Mouse (Mus musculus): ENCODE measurements around the gene 1700067K01Rik.

The 1700067K01Rik gene

DNA sequence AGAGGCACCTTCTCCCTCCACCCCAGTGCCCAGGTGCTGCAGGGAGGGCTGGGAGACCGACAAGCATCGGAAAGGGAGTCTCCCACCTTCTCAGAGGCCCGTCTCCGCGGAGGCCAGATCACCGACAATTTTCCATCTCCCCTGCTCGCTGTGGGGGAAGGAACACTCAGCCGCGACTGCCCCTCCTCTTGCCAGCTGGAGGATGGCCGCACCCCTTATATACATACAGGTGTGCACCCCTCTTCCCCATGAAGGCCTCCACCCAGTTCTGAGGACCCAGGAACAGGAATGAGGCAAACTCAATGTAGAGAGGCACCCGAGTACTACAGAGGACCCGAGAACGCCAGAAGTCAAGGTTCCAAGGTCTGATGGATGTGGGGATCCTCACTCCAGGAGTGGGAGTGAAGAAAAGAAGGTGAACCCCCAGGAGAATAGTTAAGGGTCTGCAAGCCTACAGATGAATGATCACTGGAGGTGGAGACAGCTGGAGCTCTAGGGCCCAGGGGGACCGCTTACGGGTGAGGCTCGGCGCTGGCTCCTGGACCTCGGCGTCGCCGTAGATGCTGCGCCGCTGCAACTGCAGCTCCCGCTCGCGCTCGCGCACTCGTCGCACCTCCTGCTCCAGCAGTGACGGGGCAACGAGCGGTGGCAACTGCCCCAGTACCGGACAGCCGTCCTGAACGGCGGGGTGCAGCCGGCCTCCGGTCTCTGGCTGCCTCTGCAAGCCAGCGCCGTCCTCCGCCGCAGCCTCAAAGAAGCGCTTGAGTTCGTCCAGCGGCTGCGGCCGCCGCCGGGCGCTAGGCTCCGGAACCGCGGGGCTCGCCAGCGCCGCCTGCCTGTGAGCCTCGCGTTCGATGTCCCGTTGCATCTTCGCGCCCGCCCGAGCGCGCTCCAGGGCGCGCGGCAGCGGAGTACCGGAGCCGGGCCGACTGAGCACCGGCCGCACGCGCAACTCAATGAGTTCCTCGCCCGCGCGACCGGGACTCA lies 9.6 kb downstream of the 1700067K01Rik start:
- DNase-seq (ENCODE audit: low read depth, low spot score), result no peak

GRCm38 (mm10) chr8:84011705-84012498 lies 10.6 kb downstream of the 1700067K01Rik start, which contains the start of gene 2210011C24Rik:
TSS of gene 2210011C24Rik (minus strand) at chr8:84012171.
- no peak for DNase-seq (ENCODE audit: low read depth, low spot score)

GRCm38 (mm10) chr8:84012499-84013165 lies 11.3 kb downstream of the 1700067K01Rik start:
- DNase-seq (ENCODE audit: low read depth, low spot score), result no peak

DNA sequence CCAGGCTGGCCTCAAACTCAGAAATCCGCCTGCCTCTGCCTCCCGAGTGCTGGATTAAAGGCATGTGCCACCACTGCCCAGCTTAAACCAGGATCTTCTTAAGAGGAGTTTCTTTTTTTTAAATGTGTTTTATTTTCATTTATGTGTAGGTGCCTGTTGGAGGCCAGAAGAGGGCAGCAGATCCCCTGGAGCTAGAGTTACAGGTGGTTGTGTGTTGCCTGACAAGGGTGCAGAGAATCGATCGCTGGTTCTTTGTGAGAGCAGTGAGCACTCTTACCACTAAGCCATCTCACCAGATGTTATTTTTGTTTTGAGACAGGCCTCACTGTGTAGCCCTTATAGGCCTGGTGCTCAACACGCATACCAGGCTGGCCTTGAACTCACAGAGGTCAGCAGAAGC lies 14.5 kb downstream of the 1700067K01Rik start:
- no peak for DNase-seq (ENCODE audit: low read depth, low spot score)

- DNase-seq (ENCODE audit: low read depth, low spot score), result no peak
Observed at GRCm38 (mm10) chr8:84019738-84020137, 18.4 kb downstream of the 1700067K01Rik start.

DNA sequence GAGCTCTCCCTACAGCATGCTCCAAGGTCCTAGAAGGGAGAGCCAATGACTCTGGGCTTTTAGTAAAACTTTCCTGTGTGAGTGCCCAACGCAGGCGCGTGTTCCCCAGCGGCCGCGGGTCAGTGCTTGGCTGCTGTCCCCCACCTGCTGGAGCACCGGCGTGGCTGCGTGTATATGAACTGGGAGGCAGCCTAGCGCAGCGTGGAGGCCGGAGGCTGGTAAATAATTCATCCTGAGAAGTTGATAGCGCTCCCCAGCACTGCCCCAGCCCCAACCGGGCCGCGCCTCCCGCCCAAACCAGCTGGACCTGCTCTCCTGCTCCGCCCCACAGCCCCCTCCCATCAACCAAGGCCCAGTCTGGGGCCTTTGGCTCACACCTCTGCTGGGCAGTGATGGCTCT lies 19.8 kb downstream of the 1700067K01Rik start, which contains the start of gene Palm3:
Palm3 (plus strand) TSS at position 376 of the 400 bp plus-strand sequence.
- DNase-seq (ENCODE audit: low read depth, low spot score), result no peak

GRCm38 (mm10) chr8:84021569-84021968 lies 20.3 kb downstream of the 1700067K01Rik start:
- no peak for DNase-seq (ENCODE audit: low read depth, low spot score)

GRCm38 (mm10) chr8:84023085-84023484 lies 21.8 kb downstream of the 1700067K01Rik start:
- DNase-seq (ENCODE audit: low read depth, low spot score), result no peak

DNA sequence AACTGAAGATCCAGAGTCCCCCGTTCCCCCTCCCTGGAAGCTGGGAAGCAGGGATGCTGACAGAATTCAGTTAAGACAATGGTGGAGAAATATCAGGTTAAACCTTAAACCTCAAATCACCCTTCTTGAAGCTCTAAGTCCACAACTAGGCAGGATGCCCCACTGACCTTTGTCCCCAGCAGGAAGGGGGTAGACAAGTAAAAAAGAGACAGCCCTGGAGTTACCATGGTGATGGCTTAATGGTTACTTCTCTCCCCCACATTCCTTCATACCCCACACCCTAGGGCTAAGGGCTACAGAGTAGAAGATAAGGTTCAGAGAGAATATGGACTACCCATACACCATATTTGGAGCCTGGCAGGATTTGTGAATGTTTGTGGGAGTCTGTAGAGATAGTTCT lies 22.3 kb downstream of the 1700067K01Rik start:
- no peak for DNase-seq (ENCODE audit: low read depth, low spot score)

DNA sequence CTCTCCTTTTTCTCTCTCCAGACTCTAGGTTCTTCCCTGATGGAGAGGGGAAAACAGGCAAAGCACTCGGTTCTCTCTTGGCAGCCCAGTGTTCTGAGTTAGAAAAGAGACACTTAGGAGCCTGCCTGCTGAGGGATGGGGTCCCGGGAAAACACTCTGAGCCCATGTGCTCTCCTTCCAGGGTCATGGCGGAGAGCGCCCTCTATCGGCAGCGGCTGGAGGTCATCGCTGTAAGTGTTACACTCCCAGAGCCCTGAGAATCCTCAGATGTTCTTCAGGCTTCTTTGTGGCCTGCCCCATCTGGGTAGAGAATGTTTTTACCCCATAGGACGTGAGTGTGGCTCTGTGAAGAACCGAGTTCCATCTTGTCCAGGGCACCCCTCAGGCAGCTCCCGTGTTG lies 22.9 kb downstream of the 1700067K01Rik start:
- DNase-seq (ENCODE audit: low read depth, low spot score), result no peak

DNA sequence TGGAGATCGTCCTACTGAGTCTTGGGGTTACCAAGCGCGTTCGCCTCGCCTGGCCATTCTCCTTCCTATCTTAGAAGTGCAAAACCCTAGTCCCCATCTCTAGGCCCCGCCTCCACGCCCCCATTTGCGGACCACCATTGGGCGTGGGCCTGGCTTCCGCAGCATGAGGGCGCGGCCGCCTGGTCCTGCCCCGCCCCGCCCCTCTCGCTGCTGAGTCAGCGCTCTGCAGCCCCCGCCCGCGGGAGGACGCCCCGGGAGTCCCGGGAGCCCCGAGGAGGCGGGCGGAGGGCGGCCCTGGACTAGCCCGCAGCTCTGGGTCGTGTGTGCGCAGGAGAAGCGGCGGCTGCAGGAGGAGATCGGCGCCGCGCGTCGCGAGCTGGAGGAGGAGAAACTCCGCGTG lies 24.6 kb downstream of the 1700067K01Rik start:
- no peak for DNase-seq (ENCODE audit: low read depth, low spot score)

DNA sequence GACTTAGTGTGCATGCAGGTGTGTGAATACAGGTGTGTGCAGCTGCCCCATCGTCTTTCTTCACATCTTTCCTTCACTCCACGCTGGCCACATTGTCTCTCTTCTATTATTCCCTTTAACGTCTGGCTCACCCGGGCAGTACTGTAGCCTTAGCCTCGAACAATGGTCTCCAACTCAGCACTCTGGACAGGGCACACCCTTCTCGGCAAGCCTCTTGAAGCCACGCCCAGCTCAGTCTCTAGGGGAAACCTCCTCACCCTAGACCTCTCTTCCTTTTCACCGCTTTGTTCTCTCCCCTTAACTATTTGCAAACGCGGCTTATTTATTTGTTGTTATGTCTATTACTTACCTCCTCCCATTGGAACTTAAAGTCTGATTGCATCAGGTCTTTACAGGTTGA lies 26.1 kb downstream of the 1700067K01Rik start:
- DNase-seq (ENCODE audit: low read depth, low spot score), result no peak

DNA sequence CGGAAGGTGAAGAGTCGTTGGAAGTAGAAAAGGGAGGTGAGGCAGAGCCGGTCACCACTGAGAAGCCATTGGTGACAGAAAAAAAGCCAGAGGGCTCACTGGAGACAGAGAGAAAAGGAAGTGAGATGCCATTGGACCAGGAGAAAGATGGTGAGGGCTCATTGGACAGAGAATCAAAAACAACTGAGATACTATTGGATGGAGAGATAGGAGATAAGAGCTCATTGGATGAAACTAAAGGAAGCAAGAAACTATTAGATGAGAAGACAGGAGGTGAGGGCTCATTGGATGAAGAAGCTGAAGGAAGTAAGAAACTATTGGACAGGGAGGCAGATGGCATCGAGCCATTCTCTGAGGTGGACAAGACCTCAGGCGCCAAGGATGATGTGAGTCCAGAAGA lies 28.0 kb downstream of the 1700067K01Rik start:
- no peak for DNase-seq (ENCODE audit: low read depth, low spot score)

DNA sequence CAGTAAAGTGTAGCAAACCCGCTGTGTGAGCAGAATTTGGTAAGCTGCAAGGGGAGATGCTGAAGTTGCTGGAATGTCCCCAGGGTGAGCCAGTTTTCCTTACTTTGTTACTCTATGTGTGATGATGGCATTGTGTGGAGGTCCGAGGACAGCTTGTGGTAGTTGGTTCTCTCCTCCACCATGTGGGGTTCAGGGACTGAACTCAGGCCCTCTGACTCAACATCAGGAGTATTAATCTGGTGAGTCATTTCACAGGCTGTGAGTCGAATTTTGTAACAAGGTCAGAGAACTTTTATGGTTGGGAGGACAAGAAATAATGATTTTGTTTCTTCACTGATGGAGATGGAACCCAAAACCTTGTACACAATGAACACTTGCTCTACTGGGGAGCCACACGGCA lies 31.5 kb downstream of the 1700067K01Rik start:
- DNase-seq (ENCODE audit: low read depth, low spot score), result no peak

DNA sequence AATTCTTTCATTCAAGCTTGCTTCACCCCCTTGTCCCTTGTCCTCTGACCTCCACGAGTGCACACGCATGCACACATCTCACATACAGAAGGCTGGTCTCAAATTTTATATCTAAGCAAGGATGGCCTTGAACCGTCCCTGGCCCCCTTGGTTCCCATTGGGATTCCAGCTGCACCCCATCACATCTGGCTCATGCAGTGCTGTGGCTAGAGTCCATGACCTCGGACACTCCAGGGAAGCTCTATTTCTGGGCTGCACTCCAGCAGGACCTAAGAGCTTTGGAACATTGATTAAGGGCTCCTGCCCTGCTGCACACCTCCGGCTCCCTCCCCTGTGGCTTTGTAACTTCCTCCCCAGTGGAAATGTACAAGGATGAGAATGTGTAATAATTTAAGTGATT lies 36.7 kb downstream of the 1700067K01Rik start:
- no peak for DNase-seq (ENCODE audit: low read depth, low spot score)

GRCm38 (mm10) chr8:84039050-84039449 lies 37.7 kb downstream of the 1700067K01Rik start:
- DNase-seq (ENCODE audit: low read depth, low spot score), result peak; percentile 38

DNA sequence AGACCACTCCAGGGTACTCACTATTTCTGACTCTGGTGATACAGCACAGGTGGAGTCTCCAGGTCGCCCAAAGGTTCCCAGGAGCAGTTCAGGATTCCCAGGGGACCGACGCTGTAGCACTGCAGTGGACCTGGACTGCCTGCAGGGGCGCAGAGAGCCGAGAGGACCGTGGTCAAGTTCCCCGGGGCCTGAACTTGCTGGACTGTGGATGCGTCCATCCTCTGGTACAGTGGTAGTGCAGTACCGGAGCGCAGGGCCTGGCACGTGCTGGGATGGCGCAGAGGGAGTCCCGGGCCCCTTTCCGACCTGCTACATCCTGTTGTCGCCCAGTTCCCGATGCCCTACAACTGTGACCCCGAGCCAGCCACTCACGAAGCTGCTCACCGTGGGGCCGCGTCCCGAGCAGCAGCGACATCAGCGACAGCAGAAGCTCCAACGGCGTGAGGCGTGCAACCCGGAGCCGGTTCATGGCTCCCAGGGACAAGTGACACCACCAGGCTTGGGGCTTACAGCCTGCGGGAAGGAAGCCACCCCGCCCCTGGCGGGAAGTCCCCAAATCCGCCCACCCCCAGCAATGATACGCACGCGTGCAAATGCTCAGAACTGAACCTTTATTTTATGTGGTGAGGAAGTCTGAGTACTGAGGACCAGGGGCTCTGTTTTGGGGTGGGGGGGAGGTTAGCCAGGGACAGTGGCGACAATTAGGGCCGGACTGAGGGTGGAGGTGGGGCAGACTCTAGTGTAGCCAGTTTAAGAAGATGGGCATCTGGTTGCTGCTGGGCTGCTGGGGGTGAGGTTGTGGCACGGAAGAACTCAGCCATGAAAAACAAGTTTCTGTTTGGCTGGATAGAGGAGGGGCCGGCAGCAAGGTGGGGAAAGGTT lies 41.0 kb downstream of the 1700067K01Rik start, which contains the start of gene Il27ra:
Il27ra (minus strand) TSS at position 524 of the 882 bp plus-strand sequence.
- DNase-seq (ENCODE audit: low read depth, low spot score), result no peak

DNA sequence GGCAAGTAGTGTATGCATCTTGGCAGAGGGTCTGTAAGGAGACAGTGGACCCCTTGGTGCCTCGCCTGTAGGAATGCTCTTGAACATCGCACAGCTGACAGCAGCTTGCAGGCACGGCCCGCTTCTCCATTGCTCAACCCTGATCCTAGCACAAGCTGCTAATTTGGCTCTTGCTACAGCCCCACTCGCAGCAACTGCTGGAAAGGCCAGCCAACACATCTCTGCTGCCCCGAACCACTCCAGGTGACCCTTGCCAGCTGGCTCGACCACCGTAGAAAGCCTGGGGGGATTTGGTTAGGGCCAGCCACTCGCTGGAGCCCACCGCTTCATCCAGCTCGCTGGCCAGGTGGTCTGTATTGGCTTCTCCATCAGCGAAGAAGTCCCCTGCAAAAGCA lies 41.6 kb downstream of the 1700067K01Rik start:
- DNase-seq (ENCODE audit: low read depth, low spot score), result no peak

DNA sequence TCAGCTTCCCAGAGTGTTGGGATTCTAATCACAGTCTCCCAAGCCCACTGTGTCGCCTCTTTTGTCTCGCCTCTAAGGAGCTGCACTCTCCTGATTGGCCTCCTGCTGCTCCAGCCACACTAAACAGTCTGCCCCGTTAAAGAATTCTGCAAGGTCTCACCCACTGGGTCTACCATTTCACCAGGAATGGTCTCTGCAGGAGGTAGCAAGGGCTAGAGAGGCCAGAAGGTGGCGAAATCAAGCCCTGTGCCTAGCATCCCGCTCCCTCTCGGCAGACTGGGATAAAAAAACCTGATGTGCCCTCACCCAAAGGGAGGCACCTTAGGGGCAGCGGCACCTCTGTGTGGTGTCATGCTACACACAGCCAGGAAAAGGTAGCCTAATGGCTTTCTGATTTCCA lies 42.8 kb downstream of the 1700067K01Rik start:
- DNase-seq (ENCODE audit: low read depth, low spot score), result no peak

DNA sequence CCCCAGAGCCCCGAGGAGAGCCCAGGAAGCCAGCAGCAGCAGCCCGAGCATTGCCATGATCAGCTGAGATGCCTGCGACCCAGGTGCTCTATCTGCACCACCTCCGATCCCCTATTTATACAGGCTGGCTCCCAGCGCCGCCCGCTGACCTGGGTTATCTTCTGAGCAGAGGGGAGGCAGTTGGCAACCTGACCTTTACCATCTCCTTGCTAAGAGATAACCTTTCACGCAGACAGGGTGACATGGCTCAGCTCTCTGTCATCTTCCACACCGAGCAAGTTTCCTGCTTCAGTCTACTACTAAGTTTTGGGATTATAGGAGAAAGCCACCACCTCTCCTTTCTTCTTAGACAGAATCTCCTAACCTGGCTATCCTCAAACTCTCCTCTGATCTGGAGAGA lies 43.6 kb downstream of the 1700067K01Rik start, which contains the start of gene Rln3:
Rln3 (minus strand) TSS at position 101 of the 400 bp plus-strand sequence.
- no peak for DNase-seq (ENCODE audit: low read depth, low spot score)

- no peak for DNase-seq (ENCODE audit: low read depth, low spot score)
Observed at GRCm38 (mm10) chr8:84046505-84046904, 45.2 kb downstream of the 1700067K01Rik start.

All from c-Kit-negative CD71-positive TER-119-positive erythroid progenitor cells, embryonic 14.5 days (primary cell).